Mouse (Mus musculus): ENCODE measurements at regions not wholly inside any gene's neighbourhood (a gene's known extent, or its start where the extent isn't known, plus 50 kb on each side); places are given as distances from the start of the nearest gene placed in this dataset.

- no peak for TF ChIP-seq POLR2A (IDR thresholded peaks at IDR 0.05; ENCODE audit: insufficient read depth, low read depth, low read length)
- TF ChIP-seq CTCF (IDR thresholded peaks at IDR 0.05), result no peak
These were observed 57.6 kb upstream of the Nfe2l2 start for GRCm38 (mm10) chr2:75762030-75762429.
